Mouse (Mus musculus) liver, adult 2 months (tissue): ENCODE data around the gene Kcnk13. TPM values are rescaled to one million over a fixed set of nuclear protein-coding genes. Genes with fewer than 3 reads are reported as not detected.

Experiments
- DNase-seq: peaks from one replicate; pipeline ENCODE4 v3.0.0-alpha.2; 2011; ENCODE audit warnings: low read depth, low spot score; ENCODE audit errors: extremely low read depth
- H3K27ac ChIP-seq: fragments of 200-500 bp; replicated peaks from 2 replicates; pipeline ENCODE4 v1.5.1; 2012; ENCODE audit warnings: low read depth, mild to moderate bottlenecking, control low read depth, inconsistent platforms, low read length; ENCODE audit not compliant: insufficient read depth
- H3K27me3 ChIP-seq: fragments of 200-500 bp; 2 replicates; pipeline ENCODE4 v1.6.1; 2012; ENCODE audit warnings: mild to moderate bottlenecking, moderate library complexity, low read length, inconsistent platforms; ENCODE audit not compliant: control insufficient read depth, insufficient read depth
- H3K36me3 ChIP-seq: fragments of 200-500 bp; 2 replicates; pipeline ENCODE4 v1.6.1; 2012; ENCODE audit warnings: low read length, inconsistent platforms; ENCODE audit not compliant: control insufficient read depth, insufficient read depth
- H3K4me1 ChIP-seq: fragments of 200-500 bp; 2 replicates; pipeline ENCODE4 v1.6.1; 2011; ENCODE audit warnings: low read length; ENCODE audit not compliant: control insufficient read depth, insufficient read depth
- H3K4me3 ChIP-seq: fragments of 200-500 bp; 2 replicates; pipeline ENCODE4 v1.5.1; 2011; ENCODE audit warnings: low read depth, mild to moderate bottlenecking, control low read depth, low read length, moderate library complexity; ENCODE audit not compliant: insufficient read depth
- H3K79me2 ChIP-seq: fragments of 200-500 bp; 2 replicates; pipeline ENCODE4 v1.6.1; 2012; ENCODE audit warnings: inconsistent platforms, mild to moderate bottlenecking, low read length, moderate library complexity; ENCODE audit not compliant: control insufficient read depth, insufficient read depth
- H3K9ac ChIP-seq: fragments of 200-500 bp; 2 replicates; pipeline ENCODE4 v1.6.1; 2012; ENCODE audit warnings: low read depth, mild to moderate bottlenecking, control low read depth, inconsistent platforms, low read length
- CTCF ChIP-seq: fragments of 200-500 bp; IDR thresholded peaks from 2 replicates; pipeline ENCODE4 v1.5.1; 2011; ENCODE audit warnings: low read depth, low read length, control low read depth
- POLR2A ChIP-seq: fragments of 200-500 bp; IDR thresholded peaks from 2 replicates; pipeline ENCODE4 v1.6.1; 2011; ENCODE audit warnings: low read length, control low read depth; ENCODE audit not compliant: insufficient read depth; ENCODE audit errors: extremely low read depth
- WGBS: fragments of 180-500 bp; shearing (Covaris S2); methylation state at CpG from one replicate; pipeline ENCODE4 v1.1.7; 2018; 5-methylcytosine and 5-hydroxymethylcytosine counted together
- polyA plus RNA-seq: library from polyadenylated mRNA; depleted of rRNA; stranded (reverse); fragments of >200 nt; gene quantifications from 2 replicates; pipeline ENCODE4 v1.2.3, GENCODE M21; 2012; rRNA removed
- total RNA-seq: library from RNA; depleted of rRNA; stranded (reverse); fragments of >200 nt; gene quantifications from 2 replicates; pipeline ENCODE4 v1.2.3, GENCODE M21; 2014; rRNA removed

Kcnk13 gene
- total and polyA plus RNA-seq, 2 experiments: 0.23 to 0.65 TPM

DNA sequence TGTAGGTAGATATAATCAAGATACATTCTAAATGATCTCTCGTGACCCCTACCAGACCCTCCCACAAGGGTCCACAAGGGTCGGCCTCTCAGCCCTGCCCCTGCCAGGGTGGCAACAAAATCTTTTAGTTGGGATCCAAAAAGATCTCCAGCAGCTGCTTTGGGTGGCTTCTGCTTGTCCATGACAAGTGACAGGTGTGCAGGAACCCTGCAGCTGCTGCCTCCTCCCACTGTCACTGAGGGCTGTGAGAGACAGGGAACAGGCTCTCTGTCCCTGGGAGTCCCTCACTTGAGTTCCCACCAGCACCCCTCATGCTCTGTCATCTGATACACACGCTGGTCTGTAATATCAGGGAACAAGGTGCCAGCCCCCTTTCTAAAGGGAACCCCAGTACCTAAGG is 137.4 kb downstream of the Kcnk13 start:
- H3K9ac ChIP-seq: no peak overlapping the region
- DNase-seq: no peak
- no peaks in the 10 kb centered on the region for H3K27me3 ChIP-seq
- no peak overlapping the region for H3K27ac ChIP-seq
- no peak for TF ChIP-seq CTCF
- no peak for TF ChIP-seq POLR2A
- H3K79me2 ChIP-seq: no peaks in the 10 kb centered on the region
- no peak overlapping the region for H3K4me3 ChIP-seq
- no peaks in the 10 kb centered on the region; the same call in 1 of the 2 replicates for H3K4me1 ChIP-seq
- no peaks in the 10 kb centered on the region for H3K36me3 ChIP-seq
- 45% methylated on average over 3 of the region's 3 CpGs for WGBS

GRCm38 (mm10) chr12:100104530-100104929 is 140.2 kb downstream of the Kcnk13 start:
- Histone ChIP-seq H3K79me2 (no peaks in the 10 kb centered on the region), H3K4me3 (no peak overlapping the region), H3K36me3 (no peaks in the 10 kb centered on the region), H3K27ac (no peak overlapping the region), H3K27me3 (no peaks in the 10 kb centered on the region), H3K4me1 (no peaks in the 10 kb centered on the region; the same call in 1 of the 2 replicates), H3K9ac (no peak overlapping the region)
- no peak for DNase-seq
- 82% methylated on average over 5 of the region's 5 CpGs for WGBS
- no peak for TF ChIP-seq POLR2A
- TF ChIP-seq CTCF: no peak

- Histone ChIP-seq H3K4me3 (no peak overlapping the region), H3K9ac (no peak overlapping the region), H3K79me2 (peaks cover 12% of the 10 kb centered on the region; the same call in 1 of the 2 replicates), H3K4me1 (peaks cover 3% of the 10 kb centered on the region; the same call in 1 of the 2 replicates), H3K27ac (no peak overlapping the region), H3K27me3 (no peaks in the 10 kb centered on the region), H3K36me3 (no peaks in the 10 kb centered on the region)
- peak; percentile 58 for DNase-seq
- WGBS: 13% methylated on average over 20 of the region's 20 CpGs
- TF ChIP-seq POLR2A (no peak), CTCF (peak; percentile 73)
Measured at GRCm38 (mm10) chr12:100106275-100106895, 142.1 kb downstream of the Kcnk13 start.

- Histone ChIP-seq H3K79me2 (peaks cover 14% of the 10 kb centered on the region; the same call in 1 of the 2 replicates), H3K4me1 (peaks cover 6% of the 10 kb centered on the region; the same call in 1 of the 2 replicates), H3K4me3 (no peak overlapping the region), H3K27me3 (no peaks in the 10 kb centered on the region), H3K9ac (no peak overlapping the region), H3K36me3 (peaks cover 3% of the 10 kb centered on the region; the same call in 1 of the 2 replicates), H3K27ac (no peak overlapping the region)
- no peak for DNase-seq
- TF ChIP-seq POLR2A: no peak
- no peak for TF ChIP-seq CTCF
- WGBS: 62% methylated on average over 4 of the region's 4 CpGs
Measured at GRCm38 (mm10) chr12:100107436-100107835, 143.1 kb downstream of the Kcnk13 start.

DNA sequence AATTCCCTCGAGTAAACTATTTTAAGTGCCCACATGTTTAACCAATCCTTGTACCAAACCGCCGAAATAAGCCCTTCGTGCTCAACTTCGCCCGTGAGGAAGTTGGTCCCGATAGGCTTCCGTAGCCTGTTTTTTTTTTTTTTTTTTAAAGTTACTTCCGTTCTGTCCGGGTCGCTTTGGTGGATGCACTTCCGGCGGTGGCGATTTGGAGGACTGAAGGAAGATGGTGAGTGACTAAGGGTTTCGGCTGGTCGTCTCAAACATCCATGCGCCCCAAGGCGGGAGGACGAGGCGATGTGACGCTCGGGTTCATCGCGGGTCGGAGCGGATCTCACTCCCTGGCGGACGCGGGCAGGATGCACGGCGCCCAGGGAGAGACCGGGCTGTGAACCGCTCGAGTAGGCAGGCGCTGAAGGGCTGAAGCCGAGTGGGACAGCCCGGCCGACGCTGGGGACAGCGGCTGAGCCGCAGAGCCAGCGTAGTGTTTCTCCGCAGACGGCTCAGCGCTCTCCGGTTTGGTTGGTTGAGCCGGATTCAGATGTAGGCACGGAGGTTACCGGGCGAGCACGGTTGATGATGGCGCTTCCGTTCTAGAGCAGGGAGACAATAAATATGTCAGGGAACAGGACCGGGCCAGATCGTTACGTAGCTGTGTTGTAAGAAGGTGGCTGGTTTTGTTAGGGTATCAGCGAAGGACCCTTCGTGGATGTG is 145.8 kb downstream of the Kcnk13 start, which contains the start of gene Psmc1:
TSS of gene Psmc1 (plus strand) at position 169 of the 711 bp plus-strand sequence.
- H3K4me3 ChIP-seq: peak within 1 kb of the TSS; percentile 96
- peaks cover 6% of the 10 kb centered on the region; the same call in 1 of the 2 replicates for H3K4me1 ChIP-seq
- H3K27me3 ChIP-seq: no peaks in the 10 kb centered on the region
- H3K9ac ChIP-seq: peak within 1 kb of the TSS; percentile 95
- TF ChIP-seq POLR2A: peak; percentile 62
- TF ChIP-seq CTCF: no peak
- peaks cover 14% of the 10 kb centered on the region; the same call in 1 of the 2 replicates for H3K79me2 ChIP-seq
- under 1% methylated on average over 58 of the region's 58 CpGs for WGBS
- H3K36me3 ChIP-seq: peaks cover 22% of the 10 kb centered on the region
- peak within 1 kb of the TSS; percentile 87 for H3K27ac ChIP-seq
- DNase-seq: peak; percentile 86

Other genes with a start within 250 kb of the Kcnk13 start
- 0.28 and 0.34 TPM in 2 replicates for gene Efcab11, start 80.1 kb upstream of the Kcnk13 start, total RNA-seq
- gene Efcab11, start 80.1 kb upstream of the Kcnk13 start, polyA plus RNA-seq: 0.09 and 0.12 TPM in 2 replicates
- 3.0 and 4.6 TPM in 2 replicates for gene Tdp1, start 80.0 kb upstream of the Kcnk13 start, total RNA-seq
- 3.7 TPM in 2 replicates for gene Tdp1, start 80.0 kb upstream of the Kcnk13 start, polyA plus RNA-seq
- 89.4 and 104 TPM in 2 replicates for gene Psmc1, start 145.7 kb downstream of the Kcnk13 start, total RNA-seq
- 42.8 and 47.3 TPM in 2 replicates for gene Psmc1, start 145.7 kb downstream of the Kcnk13 start, polyA plus RNA-seq
- 6.8 and 8.1 TPM in 2 replicates for gene Nrde2, start 195.2 kb downstream of the Kcnk13 start, total RNA-seq
- 3.4 and 4.5 TPM in 2 replicates for gene Nrde2, start 195.2 kb downstream of the Kcnk13 start, polyA plus RNA-seq
- gene Calm1, start 234.9 kb downstream of the Kcnk13 start, total RNA-seq: 117 and 123 TPM in 2 replicates
- gene Calm1, start 234.9 kb downstream of the Kcnk13 start, polyA plus RNA-seq: 114 and 119 TPM in 2 replicates